Mouse (Mus musculus) CH12F3 (cell line): Measurements from ENCODE around the gene Aifm3.

ENCODE experiments used
- in situ Hi-C: fragments of 300-500 bp; cut with MboI; formaldehyde crosslinking; loops from 2 replicates; pipeline ENCODE4 v1.14.3; 2020; ENCODE audit warnings: low sequenced_read_pairs

Gene Aifm3

DNA sequence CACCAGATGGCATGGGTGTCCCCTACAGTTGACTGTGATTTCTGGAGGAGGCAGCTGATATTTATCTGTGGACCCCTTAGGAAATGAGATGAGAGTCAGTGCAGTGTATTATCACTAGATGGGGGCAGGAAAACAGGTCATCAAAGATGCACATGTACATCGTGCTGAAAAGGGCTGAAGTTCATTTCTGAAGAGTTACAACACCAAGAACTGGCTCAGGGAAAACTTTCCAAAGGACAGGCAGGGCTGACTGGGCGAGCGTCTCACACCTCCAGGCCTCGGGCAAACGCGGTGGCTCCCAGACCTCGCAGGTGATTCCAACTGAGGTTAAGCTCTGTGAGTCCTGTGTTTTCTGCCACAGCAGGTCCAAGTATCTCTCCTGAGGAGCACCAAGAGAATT is 63.4 kb downstream of the Aifm3 start:
- in situ Hi-C loops = loop anchor here (10.0 kb wide), 1 partner anchor 62 kb away; the partner anchor contains the start of gene Smpd4

- in situ Hi-C loops = loop anchor here (10.0 kb wide), 1 partner anchor 61 kb away; the partner anchor contains the start of gene Smpd4
These were observed 64.7 kb downstream of the Aifm3 start for GRCm38 (mm10) chr16:17553910-17554685.

DNA sequence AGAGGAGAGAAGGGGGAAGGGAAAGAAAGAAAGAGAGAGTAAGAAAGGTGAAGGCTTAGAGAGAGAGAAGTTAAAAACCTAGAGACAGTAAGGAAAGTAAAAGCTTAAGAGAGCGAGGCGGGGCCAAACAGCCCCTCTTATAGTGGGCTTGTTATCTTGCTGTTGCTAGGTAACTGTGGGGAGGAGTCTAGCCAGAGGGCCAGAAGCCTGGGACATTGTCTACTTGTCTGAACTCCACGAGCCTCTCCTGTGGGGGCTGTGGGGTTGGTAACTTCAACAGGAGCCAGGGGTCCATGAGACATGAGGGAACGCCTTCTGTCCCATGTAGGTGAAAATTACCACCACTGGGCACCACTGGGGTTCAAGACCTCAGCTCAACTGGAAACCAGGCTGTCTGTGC is 65.3 kb downstream of the Aifm3 start:
- in situ Hi-C loops = loop anchor here (10.0 kb wide), 1 partner anchor 60 kb away; the partner anchor contains the start of gene Smpd4

GRCm38 (mm10) chr16:17556180-17556579 is 66.8 kb downstream of the Aifm3 start:
- in situ Hi-C loops = loop anchor here (10.0 kb wide), 1 partner anchor 59 kb away; the partner anchor contains the start of gene Smpd4

- in situ Hi-C loops = loop anchor here (10.0 kb wide), 1 partner anchor 58 kb away; the partner anchor contains the start of gene Smpd4
These were observed 67.5 kb downstream of the Aifm3 start for GRCm38 (mm10) chr16:17556907-17557306.
